Mouse (Mus musculus): ENCODE results near the gene Nol6. TPM values are rescaled to one million over a fixed set of nuclear protein-coding genes. Genes with fewer than 3 reads are reported as not detected.

Gene Nol6
- polyA plus RNA-seq, 1 experiment from 2014 or later = 21.9 TPM

DNA sequence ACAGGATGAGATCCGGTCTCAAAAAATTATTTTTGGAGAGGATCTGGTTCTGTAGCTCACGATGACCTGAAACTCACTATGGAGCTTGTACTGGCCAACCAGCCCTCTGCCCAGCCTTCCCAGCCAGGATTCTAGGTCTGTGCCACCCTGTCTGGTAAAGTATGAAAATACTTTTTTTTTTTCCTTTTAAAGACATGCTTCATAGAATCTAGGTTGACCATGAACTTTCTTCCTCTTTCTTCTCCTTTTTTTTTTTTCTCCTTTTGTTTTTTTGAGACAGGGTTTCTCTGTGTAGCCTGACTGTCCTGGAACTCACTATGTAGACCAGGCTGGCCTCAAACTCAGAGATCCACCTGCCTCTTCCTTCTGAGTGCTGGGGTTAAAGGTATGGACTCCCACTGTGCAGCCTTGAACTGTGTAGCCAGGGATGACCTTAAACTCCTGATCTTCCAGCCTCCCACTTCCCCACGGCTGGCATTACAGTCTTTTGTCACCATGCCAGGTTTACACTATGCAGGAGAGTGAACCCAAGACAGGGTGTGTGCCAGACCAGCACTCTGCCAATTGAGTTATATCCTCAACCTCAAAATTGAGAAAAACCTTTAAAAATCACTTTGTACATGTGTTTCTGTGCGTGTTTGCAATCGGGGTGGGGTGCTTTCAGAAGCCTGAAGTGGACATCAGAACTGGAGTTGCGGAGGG lies 16.1 kb upstream of the Nol6 start:
- no peak for ATAC-seq
- Histone ChIP-seq H3K4me3 (no peak overlapping the region), H3K27me3 (replicated peaks) (no peaks in the 10 kb centered on the region), H3K9me3 (replicated peaks) (no peaks in the 10 kb centered on the region), H3K4me2 (no peak overlapping the region), H3K27ac (0 out of 2 replicates have a peak overlapping the region, but pooled peaks have one; percentile 0), H3K9ac (no peak overlapping the region), H3K4me1 (peaks cover 37% of the 10 kb centered on the region), H3K36me3 (peaks cover 43% of the 10 kb centered on the region)
- WGBS (ENCODE audit: insufficient replicate concordance) = 91% methylated on average over 6 of the region's 6 CpGs

DNA sequence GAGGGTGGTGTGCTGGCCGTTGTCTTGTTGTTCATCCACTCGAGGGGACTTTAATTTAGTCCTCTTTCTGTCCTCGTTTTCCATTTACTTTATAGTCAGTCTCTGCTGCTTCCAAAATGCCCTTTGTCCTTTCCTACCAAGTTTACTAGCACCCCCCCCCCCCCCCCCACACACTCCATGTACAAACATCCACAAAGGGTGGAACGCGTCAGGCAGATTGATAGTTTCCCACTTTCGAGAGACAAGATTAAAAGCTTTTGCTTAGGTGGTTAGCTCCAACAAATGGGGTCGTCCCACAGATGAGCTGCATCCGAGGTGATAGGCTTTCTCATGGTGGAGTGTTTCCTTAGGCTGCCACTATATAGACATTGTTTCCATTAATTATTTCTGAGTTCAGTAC lies 12.6 kb upstream of the Nol6 start:
- H3K27me3 ChIP-seq (replicated peaks) = no peaks in the 10 kb centered on the region
- no peak for ATAC-seq
- peaks cover 65% of the 10 kb centered on the region for H3K4me1 ChIP-seq
- H3K9me3 ChIP-seq (replicated peaks) = no peaks in the 10 kb centered on the region
- WGBS (ENCODE audit: insufficient replicate concordance) = under 1% methylated on average over 8 of the region's 8 CpGs
- H3K27ac ChIP-seq = peak overlapping the region; percentile 98
- peak overlapping the region; percentile 90 for H3K4me2 ChIP-seq
- peaks cover 27% of the 10 kb centered on the region for H3K36me3 ChIP-seq
- H3K9ac ChIP-seq = peak overlapping the region; percentile 99
- peak overlapping the region; percentile 92 for H3K4me3 ChIP-seq

DNA sequence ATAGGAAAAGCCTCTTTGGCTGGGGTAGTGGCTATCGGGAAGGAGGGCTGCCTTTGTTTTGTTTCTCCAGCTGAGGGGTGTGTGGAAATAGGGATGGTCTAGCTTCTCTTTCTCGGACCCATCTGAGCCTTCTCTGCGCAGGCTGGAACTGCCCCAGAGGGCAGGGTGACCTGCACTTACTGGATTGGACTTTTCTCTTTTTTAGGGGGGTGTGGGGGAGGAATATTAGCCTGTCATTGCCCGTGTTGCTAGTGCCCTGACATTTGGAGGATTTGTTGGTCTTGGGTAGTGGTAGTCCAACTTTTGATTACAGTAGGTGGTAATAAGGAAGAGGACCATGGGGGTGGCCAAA lies 12.2 kb upstream of the Nol6 start:
- Histone ChIP-seq H3K27me3 (replicated peaks) (no peaks in the 10 kb centered on the region), H3K4me1 (peaks cover 68% of the 10 kb centered on the region), H3K9me3 (replicated peaks) (no peaks in the 10 kb centered on the region), H3K27ac (peak overlapping the region; percentile 98), H3K4me2 (peak overlapping the region; percentile 90), H3K9ac (peak overlapping the region; percentile 99), H3K36me3 (peaks cover 25% of the 10 kb centered on the region), H3K4me3 (peak overlapping the region; percentile 92)
- ATAC-seq = peak; percentile 21
- 0% methylated on average over 4 of the region's 4 CpGs for WGBS (ENCODE audit: insufficient replicate concordance)

DNA sequence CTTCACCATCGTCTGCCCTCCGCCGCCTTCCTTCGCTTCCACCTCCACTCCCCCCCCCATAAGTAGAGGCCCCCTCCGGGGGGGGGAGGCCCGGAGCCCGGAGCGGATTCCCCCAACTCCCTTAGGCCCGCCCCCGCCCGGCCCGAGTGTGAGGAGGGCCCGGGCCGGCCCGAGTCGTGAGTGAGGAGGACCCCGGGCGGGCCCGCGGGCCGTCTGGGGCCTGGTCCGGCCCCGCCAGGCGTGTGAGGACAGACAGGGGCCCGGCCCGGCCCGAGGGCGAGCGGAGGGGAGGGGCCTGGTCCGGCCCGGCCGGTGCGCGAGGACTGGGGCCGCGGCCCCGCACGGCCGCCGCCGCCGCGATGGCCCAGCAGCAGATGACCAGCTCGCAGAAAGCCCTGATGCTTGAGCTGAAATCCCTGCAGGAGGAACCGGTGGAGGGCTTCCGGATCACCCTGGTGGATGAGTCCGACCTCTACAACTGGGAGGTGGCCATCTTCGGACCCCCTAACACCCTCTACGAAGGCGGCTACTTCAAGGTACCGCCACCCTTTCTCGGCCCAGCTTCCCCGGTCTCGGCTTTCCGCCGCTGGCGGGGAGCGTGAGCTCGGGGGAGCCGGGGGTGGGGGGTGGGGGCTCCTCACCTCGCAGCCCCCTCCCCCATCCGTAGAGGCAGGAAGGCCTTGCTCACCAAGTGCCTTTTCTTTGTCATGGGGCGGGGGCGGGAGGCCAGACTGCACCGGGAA lies 11.6 kb upstream of the Nol6 start, which contains the start of gene Ube2r2:
TSS of gene Ube2r2 (plus strand) at position 33 of the 743 bp plus-strand sequence.
- Histone ChIP-seq H3K27me3 (replicated peaks) (no peaks in the 10 kb centered on the region), H3K27ac (peak within 1 kb of the TSS; percentile 98), H3K4me3 (peak within 1 kb of the TSS; percentile 92), H3K4me1 (peaks cover 69% of the 10 kb centered on the region), H3K4me2 (peak within 1 kb of the TSS; percentile 90), H3K9ac (peak within 1 kb of the TSS; percentile 99), H3K9me3 (replicated peaks) (no peaks in the 10 kb centered on the region), H3K36me3 (peaks cover 20% of the 10 kb centered on the region)
- under 1% methylated on average over 63 of the region's 65 CpGs for WGBS (ENCODE audit: insufficient replicate concordance)
- ATAC-seq = peak; percentile 63

DNA sequence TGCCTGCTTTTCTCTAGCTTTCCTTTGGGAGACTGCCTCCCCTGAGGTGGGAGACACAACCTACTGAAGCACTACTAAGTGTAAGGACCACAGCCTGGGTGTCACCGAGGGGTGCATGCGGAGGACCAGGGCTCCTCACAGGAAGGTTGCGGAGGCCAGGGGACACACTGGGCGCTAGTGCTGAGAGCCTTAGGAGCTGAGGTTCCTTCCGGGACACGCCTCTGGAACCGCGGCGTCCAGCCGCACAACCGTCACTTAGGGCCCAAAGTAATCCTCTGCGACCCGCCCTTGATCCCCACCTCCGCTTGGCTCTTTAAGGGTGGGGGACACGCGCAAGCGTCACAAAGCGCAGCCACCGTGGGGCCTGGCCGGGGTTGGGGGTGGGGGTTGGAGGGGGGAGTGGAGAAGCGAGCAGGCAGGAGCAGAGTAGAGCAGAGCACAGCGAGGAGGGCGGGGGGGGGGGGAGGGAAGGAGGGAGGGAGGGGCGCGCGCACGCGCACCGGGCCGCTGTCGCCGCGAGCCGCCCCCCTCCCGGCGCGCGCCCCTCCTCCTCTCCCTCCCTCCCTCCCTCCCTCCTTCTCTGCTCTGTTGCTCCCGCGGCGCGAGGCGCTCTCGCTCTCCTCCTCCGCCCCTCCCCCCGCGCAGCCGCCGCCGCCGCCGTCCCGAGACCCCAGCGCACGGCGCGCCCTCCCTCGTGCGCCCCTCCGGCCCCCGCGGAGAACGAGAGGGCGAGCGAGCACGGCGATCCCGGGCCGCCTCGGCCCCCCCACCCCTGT lies 10.9 kb upstream of the Nol6 start:
- ATAC-seq = peak; percentile 85
- peaks cover 70% of the 10 kb centered on the region for H3K4me1 ChIP-seq

DNA sequence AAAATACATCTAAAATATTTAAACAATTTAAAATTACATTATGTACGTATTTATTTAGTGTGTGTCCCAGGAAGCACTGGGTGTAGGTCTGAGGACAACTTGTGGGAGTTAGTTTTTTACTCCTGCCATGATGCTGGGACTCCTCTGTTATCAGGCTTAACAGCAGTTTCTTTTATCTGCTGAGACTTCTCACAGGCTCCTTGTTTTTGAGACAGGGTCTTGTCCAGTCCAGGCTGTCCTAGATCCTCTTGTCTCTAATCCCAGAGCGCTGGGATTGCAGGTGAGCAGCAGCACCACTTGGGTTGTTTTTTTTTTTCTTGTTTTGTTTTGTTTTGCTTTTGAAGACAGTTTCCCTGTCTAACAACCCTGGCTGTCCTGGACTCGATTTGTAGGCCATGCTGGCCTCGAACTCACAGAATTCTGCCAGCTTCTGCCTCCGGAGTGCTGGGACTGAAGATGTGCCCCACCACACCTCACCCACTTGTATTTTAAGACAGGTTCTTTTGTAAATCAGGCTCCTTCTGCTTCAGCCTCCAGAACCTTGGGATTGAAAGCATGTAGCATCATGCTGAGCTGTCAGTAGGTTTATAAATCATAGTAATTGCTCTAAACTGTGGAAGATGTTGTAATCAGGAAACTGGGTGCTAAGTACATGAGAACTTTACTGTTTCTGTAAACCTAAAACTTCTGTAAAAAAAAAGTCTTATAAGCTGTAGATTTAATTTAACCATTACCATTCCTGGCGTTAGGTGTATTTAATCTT lies 9.5 kb upstream of the Nol6 start:
- Histone ChIP-seq H3K36me3 (peaks cover 6% of the 10 kb centered on the region), H3K27ac (peak overlapping the region; percentile 98), H3K4me1 (peaks cover 79% of the 10 kb centered on the region), H3K4me2 (peak overlapping the region; percentile 90), H3K9ac (peak overlapping the region; percentile 43), H3K9me3 (replicated peaks) (no peaks in the 10 kb centered on the region), H3K4me3 (no peak overlapping the region), H3K27me3 (replicated peaks) (no peaks in the 10 kb centered on the region)
- 51% methylated on average over 6 of the region's 6 CpGs for WGBS (ENCODE audit: insufficient replicate concordance)
- ATAC-seq = peak; percentile 48

More for the DNA sequence above, 10.9 kb upstream of the Nol6 start:
- peak overlapping the region; percentile 90 for H3K4me2 ChIP-seq
- peak overlapping the region; percentile 99 for H3K9ac ChIP-seq
- peak overlapping the region; percentile 98 for H3K27ac ChIP-seq
- H3K4me3 ChIP-seq = peak overlapping the region; percentile 92
- H3K27me3 ChIP-seq (replicated peaks) = no peaks in the 10 kb centered on the region
- WGBS (ENCODE audit: insufficient replicate concordance) = 2% methylated on average over 20 of the region's 70 CpGs
- peaks cover 14% of the 10 kb centered on the region for H3K36me3 ChIP-seq
- H3K9me3 ChIP-seq (replicated peaks) = no peaks in the 10 kb centered on the region

DNA sequence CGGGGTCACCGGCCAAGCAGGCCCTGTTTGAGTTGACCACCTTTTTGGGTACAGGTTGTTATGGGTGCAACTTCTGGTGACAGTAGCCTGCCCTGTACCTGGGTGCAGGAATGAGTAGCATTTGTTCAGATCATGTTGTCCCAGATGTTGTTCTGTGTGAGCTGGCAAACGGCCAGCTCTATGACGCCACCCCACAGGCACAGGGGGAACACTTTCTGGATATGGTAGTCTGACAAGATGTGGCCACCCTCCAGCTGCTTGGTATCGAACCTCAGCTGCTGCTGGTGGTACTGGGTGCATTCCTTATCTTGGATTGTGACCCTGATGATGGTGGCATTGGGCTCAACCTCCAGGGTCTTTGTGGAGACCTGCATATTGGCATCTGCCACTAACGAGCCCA lies 8.2 kb upstream of the Nol6 start:
- no peak for ATAC-seq
- H3K27ac ChIP-seq = peak overlapping the region; percentile 98
- no peak overlapping the region for H3K9ac ChIP-seq

DNA sequence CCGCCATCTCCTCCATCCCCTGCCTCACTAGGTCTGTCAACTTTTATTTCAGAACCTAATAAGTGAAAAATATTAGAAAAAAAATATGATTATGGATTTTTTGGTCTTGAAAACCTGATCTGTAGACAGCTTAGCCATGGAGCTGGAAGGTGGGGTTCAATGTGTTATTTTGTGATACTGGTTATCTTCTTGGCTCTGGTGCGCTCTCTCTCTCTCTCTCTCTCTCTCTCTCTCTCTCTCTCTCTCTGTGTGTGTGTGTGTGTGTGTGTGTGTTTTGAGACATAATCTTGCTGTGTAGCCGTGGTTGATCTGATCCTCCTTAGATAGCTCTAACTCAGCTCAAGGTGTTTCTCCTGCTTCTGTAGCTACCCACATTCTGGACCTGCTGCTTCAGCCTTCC lies 5.6 kb upstream of the Nol6 start:
- no peaks in the 10 kb centered on the region for H3K9me3 ChIP-seq (replicated peaks)
- 36% methylated on average over 3 of the region's 3 CpGs for WGBS (ENCODE audit: insufficient replicate concordance)
- peaks cover 60% of the 10 kb centered on the region for H3K4me1 ChIP-seq
- peak; percentile 90 for ATAC-seq
- peak overlapping the region; percentile 21 for H3K4me3 ChIP-seq
- peak overlapping the region; percentile 63 for H3K4me2 ChIP-seq
- H3K9ac ChIP-seq = peak overlapping the region; percentile 59
- peaks cover 2% of the 10 kb centered on the region; the same call in 1 of the 2 replicates for H3K27me3 ChIP-seq (replicated peaks)
- H3K36me3 ChIP-seq = no peaks in the 10 kb centered on the region
- H3K27ac ChIP-seq = peak overlapping the region; percentile 98

More for the DNA sequence above, 8.2 kb upstream of the Nol6 start:
- 67% methylated on average over 6 of the region's 6 CpGs for WGBS (ENCODE audit: insufficient replicate concordance)
- H3K4me2 ChIP-seq = no peak overlapping the region
- H3K4me3 ChIP-seq = no peak overlapping the region
- H3K9me3 ChIP-seq (replicated peaks) = no peaks in the 10 kb centered on the region
- no peaks in the 10 kb centered on the region for H3K36me3 ChIP-seq
- H3K4me1 ChIP-seq = peaks cover 68% of the 10 kb centered on the region
- H3K27me3 ChIP-seq (replicated peaks) = no peaks in the 10 kb centered on the region

DNA sequence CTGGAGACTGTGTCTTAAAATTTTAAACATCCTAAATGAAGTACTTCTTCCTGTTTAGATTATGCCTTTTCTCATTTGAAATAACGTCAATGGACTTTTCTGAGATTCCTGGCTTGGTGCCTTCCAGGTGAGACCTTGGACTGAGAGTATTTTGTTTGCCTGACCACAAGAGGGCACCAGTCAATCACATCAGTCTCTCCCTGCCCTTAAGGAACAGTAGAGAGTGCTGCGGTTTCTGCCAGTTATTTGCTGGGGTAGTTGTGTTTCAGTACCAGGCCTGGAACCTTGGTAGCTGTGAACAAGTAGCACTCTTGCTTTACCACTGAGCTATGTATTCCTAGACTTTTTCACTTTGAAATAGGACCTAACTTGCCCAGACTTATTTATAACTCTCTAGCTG lies 5.2 kb upstream of the Nol6 start:
- Histone ChIP-seq H3K4me1 (peaks cover 55% of the 10 kb centered on the region), H3K9me3 (replicated peaks) (no peaks in the 10 kb centered on the region), H3K27me3 (replicated peaks) (peaks cover 2% of the 10 kb centered on the region; the same call in 1 of the 2 replicates), H3K4me2 (peak overlapping the region; percentile 63), H3K36me3 (no peaks in the 10 kb centered on the region), H3K4me3 (peak overlapping the region; percentile 21; the same call in 1 of the 2 replicates), H3K27ac (peak overlapping the region; percentile 98), H3K9ac (peak overlapping the region; percentile 59)
- peak; percentile 82 for ATAC-seq
- WGBS (ENCODE audit: insufficient replicate concordance) = 3% methylated on average over 2 of the region's 2 CpGs

DNA sequence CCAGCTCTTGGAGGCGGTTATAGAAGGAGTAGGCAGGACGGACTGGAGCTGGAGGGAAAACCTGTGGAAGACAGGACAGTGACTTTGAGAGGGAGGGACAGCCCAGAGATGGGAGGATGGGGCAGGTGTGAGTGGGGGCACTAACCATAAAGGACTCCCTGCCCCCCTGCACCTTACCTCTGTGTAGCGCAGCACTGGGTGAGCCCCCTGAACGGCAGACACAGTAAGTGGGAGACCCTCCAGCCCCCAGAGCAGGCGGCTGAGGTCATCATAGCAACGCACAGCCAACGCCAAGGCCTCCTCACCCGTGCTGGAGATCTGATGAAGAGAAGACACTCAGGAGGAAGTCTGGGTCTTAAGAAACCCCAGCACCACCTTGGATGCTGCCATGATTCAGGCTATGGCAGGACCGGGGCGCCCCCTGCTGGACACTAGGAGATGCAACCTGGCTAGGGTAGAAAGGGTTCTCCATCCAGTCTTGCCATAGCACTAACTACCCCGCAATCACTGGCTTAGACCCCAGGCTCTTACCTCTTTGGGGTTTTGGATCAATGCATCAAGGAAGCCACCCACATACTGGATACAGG lies 5.5 kb downstream of the Nol6 start:
- Histone ChIP-seq H3K4me3 (no peak overlapping the region), H3K27me3 (replicated peaks) (no peaks in the 10 kb centered on the region), H3K9ac (no peak overlapping the region), H3K36me3 (peaks cover 95% of the 10 kb centered on the region), H3K9me3 (replicated peaks) (no peaks in the 10 kb centered on the region), H3K27ac (no peak overlapping the region), H3K4me1 (peaks cover 11% of the 10 kb centered on the region), H3K4me2 (no peak overlapping the region)
- ATAC-seq = peak; percentile 34; the same call in 1 of the 2 replicates
- 67% methylated on average over 11 of the region's 11 CpGs for WGBS (ENCODE audit: insufficient replicate concordance)

DNA sequence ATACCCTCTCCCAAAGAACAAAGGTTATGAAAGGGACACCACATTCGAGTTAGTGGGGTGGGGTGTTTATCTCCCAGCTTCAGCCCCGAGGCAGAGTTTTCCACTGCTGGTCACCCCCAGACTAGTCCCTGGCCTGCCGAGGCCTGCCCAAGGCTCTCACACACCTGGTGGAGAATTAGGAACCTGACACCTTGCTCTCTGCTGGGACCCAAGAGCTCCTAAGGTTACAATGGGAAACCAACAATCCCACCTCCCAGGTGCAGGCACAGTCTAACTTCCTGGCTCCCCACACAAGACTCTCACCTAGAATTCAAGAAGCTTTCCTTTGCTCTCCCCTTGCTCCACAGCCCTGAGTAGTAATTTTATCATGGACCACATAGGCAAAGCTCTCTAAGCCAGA lies 7.4 kb downstream of the Nol6 start:
- WGBS (ENCODE audit: insufficient replicate concordance) = 64% methylated on average over 3 of the region's 3 CpGs
- H3K9ac ChIP-seq = no peak overlapping the region
- H3K27ac ChIP-seq = no peak overlapping the region
- no peaks in the 10 kb centered on the region for H3K27me3 ChIP-seq (replicated peaks)
- no peak for ATAC-seq
- peaks cover 82% of the 10 kb centered on the region for H3K36me3 ChIP-seq
- H3K4me2 ChIP-seq = no peak overlapping the region
- no peaks in the 10 kb centered on the region for H3K9me3 ChIP-seq (replicated peaks)
- no peak overlapping the region for H3K4me3 ChIP-seq
- no peaks in the 10 kb centered on the region for H3K4me1 ChIP-seq

All from liver, embryonic 12.5 days (tissue).